Mouse (Mus musculus): ENCODE data around the gene Gm17364.
A peak's percentile ranks its signal among the peaks of the same experiment; 100 is the strongest.
"Not testable (repeated sequence)": the region's sequence is repeated elsewhere in the genome, so short reads cannot be mapped to it uniquely, and the experiment has no call there.

Gm17364 gene

DNA sequence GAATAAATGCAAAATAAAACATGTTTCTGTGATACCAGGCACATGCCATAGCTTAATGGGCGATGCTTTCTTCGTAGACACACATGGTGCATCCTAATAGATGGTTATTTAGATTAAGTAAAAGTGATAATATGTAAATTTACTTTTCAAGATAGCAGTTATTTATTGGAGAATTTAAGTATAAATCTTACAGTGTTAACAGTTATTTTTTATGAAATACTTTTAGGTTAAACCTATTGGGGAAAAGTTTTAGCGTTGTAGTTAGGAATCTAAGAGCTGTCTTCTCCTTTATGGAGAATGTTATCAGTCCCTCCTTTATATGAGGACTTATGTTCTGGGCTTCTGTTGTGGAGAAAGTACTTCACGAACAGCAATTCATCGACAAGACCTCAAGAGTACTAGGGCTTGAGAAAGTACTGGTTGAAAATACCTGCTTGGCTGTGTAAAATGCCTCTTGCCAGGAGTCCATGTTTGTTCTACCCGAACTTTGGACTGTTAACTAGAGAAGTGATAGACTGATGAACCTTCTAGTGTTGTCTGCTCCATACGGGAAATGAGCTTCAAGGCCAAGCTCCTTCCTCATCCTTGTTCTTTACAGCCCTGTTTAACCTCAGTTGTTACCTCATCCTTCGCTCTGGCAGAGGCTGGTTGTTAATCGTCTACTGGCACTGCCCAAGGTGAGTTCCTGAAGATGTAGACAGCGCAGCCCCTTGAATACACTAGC, at the start of gene Gm17364:
Gene Gm17364, minus strand, starts transcription at position 51 of the 724 bp plus-strand sequence.
- DNase-seq: no peak

DNA sequence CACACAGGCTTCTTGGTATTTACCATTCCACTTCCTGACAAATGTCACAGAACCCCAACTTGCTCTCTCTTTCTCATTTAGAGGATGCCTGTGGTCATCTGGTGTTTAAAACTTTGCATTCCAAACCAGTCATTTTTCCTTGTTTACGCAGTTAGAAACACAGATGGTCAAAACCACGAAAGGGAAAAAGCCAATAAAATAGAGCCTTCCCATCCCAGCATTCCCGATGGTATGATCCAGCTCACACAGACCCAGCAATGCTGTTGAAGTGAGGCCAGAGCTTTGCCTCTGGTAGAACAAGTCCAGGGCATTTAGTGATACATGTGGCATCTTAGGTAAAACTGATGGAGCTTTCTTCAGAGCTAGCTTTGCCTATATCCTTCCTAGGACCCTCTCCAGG, 47.7 kb upstream of the Gm17364 start:
- no peak for DNase-seq

DNA sequence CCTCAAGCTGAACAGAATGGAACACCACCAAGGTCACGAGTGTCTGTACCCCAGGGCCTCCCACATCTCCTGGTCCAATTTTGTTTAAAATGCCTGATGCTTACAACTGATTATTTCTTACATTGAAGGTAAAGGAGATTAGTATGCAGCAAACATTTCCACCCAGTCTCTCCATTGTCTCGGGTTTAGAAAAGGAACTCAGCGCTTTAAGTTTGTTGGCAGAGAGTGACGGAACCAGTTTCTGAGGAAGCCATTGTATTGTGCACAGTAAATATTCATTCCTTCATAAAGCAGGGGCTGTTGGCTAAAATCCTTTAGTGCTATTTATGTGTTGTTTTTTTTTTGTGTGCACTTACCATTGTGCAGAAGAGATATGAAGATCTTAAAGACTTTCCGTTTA, 47.0 kb upstream of the Gm17364 start:
- no peak for DNase-seq

DNA sequence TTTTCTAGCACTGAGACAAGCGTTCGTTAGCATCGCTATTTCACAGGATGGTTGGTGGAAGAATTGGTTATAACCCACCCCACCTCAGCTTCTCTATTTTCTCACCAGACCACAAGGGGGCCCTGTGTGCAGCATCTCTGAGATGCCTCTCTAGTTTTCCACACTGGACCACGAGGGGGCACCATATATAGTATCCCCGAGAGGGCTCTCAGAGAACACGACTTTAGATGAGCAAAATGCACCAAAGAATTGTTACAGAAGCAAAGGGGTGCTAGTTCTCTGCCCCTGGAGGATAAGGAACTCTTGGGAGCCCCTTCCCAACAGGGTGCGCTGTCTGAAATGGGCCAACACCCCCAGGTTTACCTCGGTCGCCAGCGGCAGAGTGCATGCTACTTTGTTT, 28.9 kb upstream of the Gm17364 start:
- DNase-seq: peak; percentile 14

DNA sequence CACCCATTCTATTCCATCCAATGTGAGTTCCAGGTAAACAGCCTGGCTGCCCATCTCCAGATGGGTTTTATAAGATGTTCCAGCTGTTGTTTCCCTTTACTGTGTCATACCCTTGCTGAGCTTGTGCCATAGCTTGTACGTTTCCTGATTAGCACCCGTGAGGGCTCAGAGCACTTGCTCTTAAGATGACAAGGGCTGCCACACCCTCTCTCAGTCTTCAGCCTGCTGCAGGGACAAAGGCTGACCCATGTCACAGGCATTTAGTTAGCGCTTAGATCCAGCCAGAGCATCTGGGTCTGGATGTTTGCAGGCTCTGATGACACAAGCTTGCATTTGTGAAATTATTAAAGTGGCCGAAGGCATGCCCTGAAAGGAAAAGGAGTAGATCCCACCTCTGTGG, 26.3 kb upstream of the Gm17364 start:
- DNase-seq: no peak

DNA sequence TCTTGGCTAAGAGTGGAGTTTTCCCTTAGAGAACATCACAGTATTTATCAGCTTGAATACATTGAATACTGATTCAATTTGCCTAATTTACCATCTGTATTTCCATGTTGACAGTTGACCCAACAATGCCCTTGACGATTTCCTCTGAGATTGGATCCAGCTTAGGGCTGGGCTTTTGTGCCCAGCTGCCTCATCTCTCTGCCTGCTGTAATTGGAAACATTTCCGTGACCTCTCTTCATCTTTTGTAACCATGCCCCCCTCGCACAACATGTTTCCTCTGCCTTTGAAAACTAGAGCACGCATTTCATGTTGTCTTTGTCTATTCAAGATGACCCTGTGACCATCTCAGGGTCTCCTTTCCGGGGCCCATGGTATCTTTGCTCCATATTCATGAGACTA, 25.2 kb upstream of the Gm17364 start:
- DNase-seq: no peak

DNA sequence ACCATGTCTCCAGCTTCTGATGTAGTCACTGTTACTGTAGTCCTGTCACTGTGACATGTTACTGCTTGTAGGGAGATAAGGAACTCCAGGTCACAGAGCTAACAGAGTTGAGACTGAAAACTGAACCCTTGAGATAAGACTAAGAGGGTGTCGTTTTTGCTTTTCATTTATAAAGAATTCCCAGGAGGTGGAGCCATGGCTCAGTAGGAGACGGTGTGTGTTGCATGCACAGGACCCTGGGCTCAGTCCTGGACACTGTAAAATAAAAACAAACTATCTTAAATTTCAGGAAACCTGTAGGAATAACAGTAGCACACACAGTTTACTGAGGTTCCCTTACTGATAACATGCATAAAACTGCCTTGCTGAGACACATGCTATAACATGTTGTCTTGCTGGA, 24.8 kb upstream of the Gm17364 start:
- no peak for DNase-seq

DNA sequence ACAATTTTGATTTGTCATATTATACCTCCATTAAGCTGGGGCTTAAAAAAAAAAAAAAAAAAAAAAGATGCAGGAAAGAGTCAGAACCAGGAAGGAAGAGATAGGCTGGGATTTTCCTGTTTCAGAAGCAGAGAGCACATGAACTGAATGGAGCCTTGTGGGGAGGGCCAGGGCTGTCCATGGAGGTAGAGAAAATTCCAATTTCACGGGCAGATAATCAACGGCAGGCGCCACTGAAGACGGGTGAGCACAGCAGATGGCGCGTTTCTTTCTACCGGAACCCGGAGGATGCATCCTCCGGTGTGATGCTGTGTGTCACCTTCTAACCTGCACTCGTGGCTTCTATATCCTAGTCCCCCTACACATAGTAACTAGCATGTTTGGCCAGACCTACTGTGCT, 22.6 kb upstream of the Gm17364 start:
- no peak for DNase-seq

DNA sequence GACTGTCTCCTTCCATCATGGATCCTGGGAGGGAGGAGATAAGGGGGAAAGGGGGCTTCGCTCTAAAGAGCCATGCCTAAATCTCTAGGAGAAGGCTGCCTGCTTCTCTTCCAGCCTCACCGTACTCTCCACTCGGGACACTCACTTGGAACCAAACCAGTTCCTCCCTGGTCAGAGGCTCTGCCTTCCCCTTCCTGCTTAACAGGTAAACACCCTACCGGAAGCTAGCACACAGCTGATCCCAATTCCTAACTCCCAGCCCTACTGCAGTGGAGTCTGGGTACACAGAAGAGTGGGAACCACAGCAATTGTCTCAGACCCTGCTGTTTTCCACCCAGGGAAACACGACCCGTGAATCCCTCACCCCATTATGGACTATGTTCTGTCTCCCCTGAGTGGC, 22.1 kb upstream of the Gm17364 start:
- DNase-seq: no peak

DNA sequence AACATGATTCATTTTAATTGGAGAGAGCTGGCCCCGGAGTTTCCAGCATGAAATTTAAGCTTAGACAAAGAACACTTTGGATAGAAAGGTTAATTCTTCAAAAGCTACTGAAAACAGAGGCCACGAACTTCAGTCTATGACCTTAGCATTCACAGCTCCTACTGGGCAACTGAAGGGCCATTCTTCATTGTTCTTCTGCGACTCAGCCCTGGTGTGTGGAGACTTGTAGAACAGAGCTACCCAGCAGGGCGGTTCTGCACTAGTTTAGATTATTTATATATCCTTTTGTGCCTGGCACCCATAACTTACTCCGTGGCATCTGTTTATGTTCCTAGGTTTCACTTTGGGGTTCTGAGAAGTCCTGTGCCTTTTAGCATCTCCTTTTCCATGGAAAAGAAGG, 19.8 kb upstream of the Gm17364 start:
- no peak for DNase-seq

DNA sequence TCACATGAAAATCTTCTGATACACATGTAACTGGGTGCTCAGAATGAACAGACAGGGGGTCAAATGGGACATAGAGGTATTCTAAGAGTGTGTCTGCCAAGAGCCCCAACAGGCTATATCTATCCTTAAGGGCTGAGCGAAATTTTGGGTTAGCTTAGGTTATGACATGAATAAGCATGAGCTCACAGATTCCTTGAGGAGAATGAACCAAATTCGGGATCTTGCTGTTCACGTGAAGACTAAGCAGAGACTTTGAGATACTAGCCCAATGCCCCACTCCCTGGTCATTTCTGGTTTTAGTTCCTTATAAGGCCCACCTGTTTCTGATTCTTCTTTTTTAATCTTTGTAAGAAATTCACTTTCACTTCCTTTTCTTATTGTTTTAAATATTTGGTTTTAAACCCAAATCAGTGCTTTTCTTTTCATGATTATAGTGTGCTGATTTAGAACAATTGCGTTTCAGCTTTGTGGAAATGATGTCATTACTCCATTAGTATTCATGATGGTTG, 17.7 kb upstream of the Gm17364 start:
- DNase-seq: no peak

DNA sequence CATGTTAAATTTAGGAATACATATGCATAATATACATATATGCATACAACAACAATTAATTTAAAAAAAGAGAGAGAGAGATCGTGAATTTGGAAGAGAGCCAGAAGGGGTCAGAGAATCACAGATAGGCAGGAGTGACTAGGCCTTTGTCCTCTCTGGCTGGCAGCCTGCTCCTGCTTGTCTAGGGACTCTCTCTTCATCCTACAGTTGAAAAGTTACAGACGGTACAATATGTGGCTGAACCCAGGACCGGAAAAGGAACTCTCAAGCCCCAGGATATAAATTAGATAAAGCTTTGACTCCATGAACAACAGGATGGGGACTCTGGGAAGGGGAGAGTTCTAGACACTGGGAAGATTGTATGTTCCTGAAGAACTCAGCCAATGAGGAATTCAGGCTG, 12.5 kb upstream of the Gm17364 start:
- DNase-seq: no peak

DNA sequence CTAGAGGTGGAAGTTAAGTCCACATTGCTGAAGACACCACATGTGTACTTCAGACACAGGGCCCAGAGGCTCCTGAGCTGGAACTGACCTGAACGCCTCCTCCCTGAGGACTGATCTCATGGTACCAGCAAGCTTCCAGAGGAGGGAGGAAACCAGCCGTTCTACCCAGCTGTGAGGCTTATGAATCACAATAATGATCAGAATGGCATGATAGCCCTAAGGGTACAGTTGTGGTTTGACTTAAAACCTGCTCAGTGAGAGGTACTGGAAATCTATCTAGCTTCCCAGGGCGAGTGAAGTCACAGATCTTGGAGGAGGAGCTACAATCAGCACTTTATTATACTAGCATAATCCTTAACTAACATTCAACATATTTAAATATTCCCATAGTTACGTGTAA, 11.7 kb upstream of the Gm17364 start:
- DNase-seq: no peak

DNA sequence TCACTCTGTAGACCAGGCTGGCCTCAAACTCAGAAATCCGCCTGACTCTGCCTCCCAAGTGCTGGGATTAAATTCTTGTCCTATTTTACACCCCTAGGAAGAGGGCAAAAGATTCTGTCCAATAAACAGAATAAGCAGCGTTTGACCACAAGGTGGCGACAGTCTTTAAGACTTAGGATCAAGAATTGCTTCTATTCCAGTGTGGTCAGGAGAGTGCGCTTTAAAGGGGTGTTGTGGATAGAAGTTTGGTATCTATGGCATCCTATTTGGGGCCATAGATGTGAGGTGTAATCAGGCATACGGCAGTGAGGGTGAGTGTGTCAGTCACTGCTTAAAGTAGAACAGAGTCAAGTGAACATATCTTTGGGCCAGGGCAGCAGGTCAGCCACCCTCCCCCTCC, 9.5 kb upstream of the Gm17364 start:
- DNase-seq: peak; percentile 20

DNA sequence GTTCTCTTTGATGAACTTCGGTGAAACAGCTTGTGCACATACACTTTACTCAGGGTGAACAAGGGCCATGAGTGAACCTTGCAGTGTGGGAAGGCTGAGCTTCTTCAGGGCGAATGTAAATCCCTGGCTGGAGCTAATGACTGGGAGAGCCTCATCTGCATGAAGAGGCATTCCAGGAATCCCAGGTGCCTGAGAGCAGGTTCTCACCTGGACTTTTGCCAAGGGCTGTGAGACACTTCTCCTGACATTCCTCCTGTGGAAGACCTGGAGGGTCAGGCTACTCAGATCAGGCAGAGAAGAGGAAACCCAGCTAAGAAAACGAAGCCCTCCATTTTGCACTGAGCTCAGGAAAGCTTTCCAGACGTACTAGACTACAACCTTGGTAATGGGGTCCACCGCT, 6.9 kb upstream of the Gm17364 start:
- DNase-seq: no peak

DNA sequence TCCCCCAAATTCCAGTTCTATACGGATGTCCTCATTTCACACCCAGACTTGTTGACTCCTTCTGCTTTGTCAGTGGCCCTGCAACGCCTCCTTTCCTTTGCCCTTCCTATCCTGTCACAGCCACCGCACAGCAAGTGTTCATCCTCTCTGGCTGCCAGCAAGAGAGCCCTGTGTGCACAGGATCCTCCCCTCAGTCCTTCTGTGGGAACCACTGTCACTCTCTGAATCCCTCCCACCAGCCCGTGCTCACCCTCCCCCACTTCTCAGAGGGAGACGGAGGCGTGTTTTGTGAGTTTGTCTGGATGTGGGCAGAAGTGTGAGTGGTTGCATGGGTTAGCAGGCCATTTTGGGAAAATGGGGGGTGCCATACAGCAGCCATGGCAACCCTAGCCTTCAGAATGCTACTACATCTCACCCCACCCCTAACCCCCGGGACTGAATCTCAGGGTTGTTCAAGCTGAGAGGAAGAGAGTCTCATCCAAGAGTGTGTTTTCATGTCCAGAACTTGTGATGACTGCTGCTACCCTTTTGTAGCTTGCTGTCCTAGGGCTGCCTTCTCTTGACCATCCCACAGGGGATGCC, 5.9 kb downstream of the Gm17364 start:
- DNase-seq: no peak

DNA sequence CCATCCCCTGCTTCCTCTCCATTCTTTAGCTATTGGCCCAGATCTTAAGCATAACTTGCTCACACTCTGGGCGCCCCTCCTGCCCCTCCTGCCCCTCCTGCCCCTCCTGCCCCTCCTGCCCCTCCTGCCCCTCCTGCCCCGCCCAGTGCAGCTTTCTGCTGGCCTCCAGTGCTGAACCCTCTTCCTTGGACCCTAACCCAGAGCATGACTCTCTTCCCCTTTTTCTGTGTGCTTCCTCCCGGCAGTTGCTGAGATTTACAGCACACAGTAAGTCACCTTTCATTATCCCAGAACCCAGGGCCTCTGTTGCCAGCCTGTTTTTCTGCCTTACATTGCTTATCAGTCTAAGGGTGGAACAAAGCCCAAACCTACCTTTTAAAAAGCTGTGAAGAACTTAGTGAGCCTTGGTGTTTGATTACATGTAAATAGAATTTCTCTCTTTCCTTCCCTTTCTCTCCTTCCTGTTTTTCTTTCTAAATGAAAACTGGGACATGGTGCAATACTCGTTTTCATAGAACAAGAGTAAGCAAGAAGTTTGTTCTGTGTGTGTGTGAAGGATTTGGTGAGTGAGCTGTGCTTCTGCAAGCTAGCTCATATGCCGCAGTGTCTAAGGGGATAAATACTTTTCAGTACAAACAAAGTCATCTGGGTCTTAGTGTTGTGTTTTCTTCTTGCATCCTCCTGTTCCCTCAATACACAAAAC, 10.3 kb downstream of the Gm17364 start:
- DNase-seq: no peak

DNA sequence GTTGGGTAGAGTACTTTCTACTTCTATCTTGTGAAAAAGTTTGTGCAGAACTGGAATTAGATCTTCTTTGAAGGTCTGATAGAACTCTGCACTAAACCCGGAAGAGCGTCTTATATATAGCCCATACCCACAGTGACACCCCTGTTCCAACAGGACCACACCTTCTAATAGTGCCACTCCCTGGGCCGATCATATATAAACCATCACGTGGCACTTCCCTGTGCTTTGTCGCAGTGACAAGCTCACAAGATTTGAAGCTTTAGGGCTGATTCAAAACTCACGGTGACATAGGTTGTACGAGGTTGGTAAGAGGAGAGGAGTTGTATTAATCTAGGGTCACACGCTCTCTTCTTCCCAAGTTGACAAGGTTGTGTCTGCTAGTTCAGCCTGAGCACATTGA, 12.2 kb downstream of the Gm17364 start:
- DNase-seq: not testable (repeated sequence)

DNA sequence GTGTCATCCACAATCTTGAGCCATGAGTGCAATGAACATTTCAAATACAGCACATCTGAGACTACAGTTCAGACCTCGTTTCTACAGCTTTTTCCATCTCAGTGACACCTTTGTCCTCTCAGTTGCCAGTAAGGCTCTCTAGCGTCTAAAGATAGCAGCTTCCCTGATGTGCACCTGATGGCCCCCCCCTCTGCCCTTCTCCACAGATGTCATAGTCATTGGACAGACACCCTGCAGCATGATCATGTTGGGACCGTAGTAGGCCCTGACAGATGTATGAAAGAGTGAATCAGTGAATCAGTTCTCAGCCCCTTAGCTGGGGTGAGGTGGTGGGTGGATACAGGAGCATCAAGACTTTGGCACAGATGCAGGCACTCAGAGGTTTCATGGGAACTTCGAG, 15.9 kb downstream of the Gm17364 start:
- no peak for DNase-seq

DNA sequence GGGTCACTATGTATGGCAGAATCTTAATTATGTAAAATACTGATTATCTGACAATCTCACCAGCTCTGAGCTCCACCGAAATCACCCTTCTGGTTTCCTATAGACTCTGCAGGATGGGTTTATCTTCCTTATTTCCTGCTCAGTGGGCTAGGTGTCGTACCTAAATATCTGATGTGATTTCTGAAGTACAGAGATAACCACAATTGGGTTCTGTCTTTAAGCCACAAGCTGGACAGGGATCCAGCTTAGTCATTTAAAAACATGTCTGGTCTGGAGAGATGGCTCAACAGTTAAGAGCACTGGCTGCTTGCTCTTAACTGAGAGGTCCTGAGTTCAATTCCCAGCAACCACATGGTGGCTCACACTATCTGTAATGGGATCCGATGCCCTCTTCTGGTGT, 16.8 kb downstream of the Gm17364 start:
- no peak for DNase-seq

DNA sequence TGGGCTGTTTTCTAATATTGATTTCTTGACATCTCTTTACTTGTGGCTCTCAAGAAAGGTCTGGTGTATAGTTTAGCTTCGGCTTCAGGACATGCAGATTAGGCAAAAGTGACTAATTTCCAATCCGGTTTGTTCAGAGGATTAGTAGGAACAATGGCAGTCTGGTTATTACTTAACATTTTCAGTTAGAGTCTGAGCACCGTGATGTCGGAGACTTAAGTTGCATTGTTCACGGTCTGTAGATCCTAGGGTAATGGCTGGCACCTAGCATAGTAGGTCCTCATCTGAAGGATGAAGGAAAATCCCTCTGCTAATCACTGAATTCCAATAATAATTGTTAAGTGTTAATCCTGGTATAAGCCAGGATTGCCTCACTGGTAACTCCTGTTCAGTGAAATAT, 17.7 kb downstream of the Gm17364 start:
- DNase-seq: no peak

DNA sequence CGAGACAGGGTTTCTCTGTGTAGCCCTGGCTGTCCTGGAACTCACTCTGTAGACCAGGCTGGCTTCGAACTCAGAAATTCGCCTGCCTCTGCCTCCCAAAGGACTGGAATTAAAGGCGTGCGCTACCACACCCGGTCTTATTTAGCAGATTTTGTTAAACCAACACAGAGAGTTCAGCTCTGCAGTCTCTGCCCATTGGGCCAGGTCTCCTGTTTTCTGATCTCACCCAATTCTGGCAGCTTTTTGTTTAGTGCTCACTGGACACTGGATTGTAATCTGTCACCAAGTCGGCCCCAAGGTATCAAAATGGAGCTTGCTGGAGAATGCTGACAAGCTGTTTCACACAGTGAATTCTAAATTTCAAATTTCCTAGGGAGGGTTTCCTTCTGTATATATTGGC, 21.0 kb downstream of the Gm17364 start:
- no peak for DNase-seq

DNA sequence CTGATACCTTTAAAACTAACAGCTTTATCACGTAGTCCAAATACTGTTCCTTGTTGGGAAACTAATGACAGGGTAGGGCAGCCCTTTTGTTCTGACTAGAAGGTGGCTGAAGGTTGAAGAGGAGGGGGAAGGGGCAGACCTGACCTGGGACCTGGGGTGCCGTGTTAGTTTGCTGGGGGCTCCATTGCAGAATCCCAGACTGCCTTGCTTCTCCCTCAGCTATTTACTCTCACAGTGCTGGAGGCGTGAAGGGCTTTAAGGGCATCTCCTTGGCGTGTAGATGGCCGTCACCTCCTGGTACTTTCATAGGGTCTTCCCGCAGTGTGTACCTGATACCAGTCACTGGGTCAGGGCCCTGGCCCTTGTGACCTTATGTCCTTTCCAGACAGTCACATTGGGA, 21.6 kb downstream of the Gm17364 start:
- no peak for DNase-seq

DNA sequence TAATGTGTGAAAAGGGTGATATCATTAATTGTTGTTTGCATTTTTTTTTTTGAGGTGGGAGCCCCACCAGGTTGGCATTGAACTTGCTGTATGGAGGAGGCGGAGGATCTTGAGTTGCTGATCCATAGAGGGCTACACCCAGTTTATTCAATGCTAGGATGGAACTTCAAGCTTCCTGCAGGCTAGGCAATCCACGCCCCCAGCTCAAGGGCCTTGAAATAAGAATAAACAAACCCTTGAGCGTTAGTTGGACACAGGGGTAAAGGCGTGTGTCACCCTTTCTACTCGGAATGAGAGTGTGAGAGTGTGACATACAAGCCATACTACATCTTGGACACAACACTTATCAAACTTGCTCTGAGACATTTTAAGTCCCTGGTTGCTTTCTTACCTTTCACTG, 22.1 kb downstream of the Gm17364 start:
- DNase-seq: no peak
